Mouse (Mus musculus) MEL (cell line): Measurements from ENCODE around the gene Tigd2.

Experiments used
- BHLHE40 ChIP-seq: IDR thresholded peaks from 2 replicates; pipeline ENCODE4 v1.6.1; 2012; ENCODE audit warnings: low read depth, mild to moderate bottlenecking, inconsistent platforms, low read length, improper control_type of control experiment, borderline replicate concordance
- CHD1 ChIP-seq: IDR thresholded peaks from 2 replicates; pipeline ENCODE4 v1.6.1; 2012; ENCODE audit warnings: low read depth, mild to moderate bottlenecking, inconsistent platforms, low read length, improper control_type of control experiment
- CHD2 ChIP-seq: IDR thresholded peaks from 2 replicates; pipeline ENCODE4 v1.6.1; 2011; ENCODE audit warnings: low read length, improper control_type of control experiment
- EP300 ChIP-seq, 2 experiments: IDR thresholded peaks; 2 replicates each; pipeline ENCODE4 v1.6.1; 2011; ENCODE audit warnings: improper control_type of control experiment in 2 of 2, low read length in 2 of 2, low read depth in 1 of 2, mild to moderate bottlenecking in 1 of 2
- GATA1 ChIP-seq: IDR thresholded peaks from 2 replicates; pipeline ENCODE4 v1.6.1; 2011; ENCODE audit warnings: low read depth, low read length, improper control_type of control experiment
- POLR2AphosphoS2 ChIP-seq: IDR thresholded peaks from 2 replicates; pipeline ENCODE4 v1.6.1; 2011; ENCODE audit warnings: low read length, improper control_type of control experiment
- USF1 ChIP-seq: IDR thresholded peaks from 2 replicates; pipeline ENCODE4 v1.6.1; 2014; ENCODE audit warnings: low read depth, mild to moderate bottlenecking, inconsistent platforms, low read length, improper control_type of control experiment, moderate library complexity

GRCm38 (mm10) chr6:59163407-59163806 is 45.3 kb upstream of the Tigd2 start:
- TF ChIP-seq POLR2AphosphoS2 (no peak), CHD1 (no peak), CHD2 (no peak), BHLHE40 (no peak), GATA1 (no peak), EP300 (IDR thresholded peaks at IDR 0.05; ENCODE audit: low read depth in 1 of 2, low read length in 2 of 2) (no peak), USF1 (no peak)
